Mouse (Mus musculus) ES-CJ7 (cell line): ENCODE data around the gene Cavin3.
"Not testable (repeated sequence)": the region's sequence is repeated elsewhere in the genome, so short reads cannot be mapped to it uniquely, and the experiment has no call there.

Source experiments
- DNase-seq: peaks from one replicate; pipeline ENCODE4 v3.0.0; 2011; ENCODE audit warnings: low read depth, low spot score

Gene Cavin3

DNA sequence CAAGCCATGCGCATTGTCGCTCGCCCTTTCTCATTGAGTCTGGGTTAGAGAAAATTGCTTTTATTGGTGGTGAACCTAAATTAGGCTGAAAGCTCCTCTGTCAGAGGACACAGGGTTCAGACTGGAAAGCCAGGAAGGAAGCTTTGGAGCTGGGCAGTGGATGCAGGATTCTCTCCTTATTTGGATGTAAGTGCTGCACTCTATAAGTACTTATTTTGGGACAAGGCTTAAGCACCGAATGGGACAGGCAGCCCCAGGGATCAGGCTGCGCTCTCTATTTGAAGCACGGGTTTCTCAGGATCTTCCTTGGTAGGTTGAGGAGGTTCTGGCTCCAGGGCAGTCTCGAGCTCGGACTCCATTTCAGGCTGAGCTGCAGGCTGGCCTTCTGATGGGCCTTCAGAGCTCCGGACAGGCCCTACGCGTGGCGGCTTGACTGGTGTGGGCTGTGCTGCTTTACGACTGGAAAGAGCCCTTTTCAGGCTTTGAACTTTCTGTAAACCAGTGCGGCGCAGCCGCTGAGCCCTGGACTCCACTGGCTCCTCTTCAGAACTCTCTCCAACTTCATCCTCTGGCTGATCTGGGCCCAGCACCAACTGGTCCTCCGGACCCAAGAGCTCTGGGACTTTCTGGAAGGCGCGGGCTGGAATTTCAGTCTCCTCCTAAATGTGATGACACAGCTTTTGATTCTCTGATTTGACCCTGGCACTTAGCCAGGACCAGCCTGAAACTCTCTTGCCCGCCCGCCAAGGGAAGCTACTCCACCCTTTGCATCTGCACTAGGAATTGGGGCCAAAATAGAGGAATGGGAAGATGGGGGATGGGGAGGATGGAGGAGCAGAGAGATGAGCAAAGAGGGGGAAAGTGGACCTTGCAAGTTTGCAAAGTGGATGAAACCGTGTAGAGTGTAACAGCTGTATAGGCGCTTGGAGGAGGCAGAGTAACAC, 1.3 kb downstream of the Cavin3 start:
- DNase-seq, result peak; percentile 72

DNA sequence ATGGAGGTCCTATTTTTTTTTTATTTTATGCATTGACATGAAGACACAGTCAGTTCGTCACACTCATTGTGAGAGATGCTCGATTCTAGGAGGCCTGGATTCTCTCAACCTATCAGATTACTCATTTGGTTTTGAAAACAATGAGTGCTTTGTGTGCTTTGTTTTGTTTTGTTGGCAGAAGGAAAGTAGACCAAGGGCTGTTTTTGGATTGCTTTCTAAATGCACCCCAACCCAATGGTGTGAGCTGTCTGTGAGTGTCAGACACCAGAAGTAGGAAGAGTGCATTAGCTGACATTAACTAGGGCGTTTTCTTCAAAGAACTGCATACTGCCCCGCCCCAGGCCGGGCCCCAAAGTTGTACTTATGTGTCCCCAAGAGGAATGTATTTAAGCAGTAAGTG, 2.0 kb downstream of the Cavin3 start:
- peak; percentile 12 for DNase-seq

DNA sequence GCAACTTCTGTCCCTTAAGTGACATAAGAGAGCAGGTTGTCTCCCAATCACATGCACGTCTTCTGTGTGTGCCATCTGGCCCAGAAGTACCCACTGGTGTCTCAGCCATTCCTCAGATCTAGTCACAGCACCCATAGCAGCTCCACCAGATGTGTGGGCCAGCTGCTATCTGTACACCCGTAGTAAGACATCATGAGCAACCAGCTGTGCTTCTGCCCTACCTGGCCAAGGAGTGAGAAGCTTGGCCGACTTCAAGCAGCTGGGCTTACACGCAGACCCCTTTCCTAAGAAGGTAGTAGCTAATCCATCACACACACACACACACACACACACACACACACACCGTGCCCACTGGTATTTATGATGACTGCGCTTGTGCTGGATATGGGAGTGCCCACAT, 2.9 kb downstream of the Cavin3 start:
- DNase-seq, result no peak

DNA sequence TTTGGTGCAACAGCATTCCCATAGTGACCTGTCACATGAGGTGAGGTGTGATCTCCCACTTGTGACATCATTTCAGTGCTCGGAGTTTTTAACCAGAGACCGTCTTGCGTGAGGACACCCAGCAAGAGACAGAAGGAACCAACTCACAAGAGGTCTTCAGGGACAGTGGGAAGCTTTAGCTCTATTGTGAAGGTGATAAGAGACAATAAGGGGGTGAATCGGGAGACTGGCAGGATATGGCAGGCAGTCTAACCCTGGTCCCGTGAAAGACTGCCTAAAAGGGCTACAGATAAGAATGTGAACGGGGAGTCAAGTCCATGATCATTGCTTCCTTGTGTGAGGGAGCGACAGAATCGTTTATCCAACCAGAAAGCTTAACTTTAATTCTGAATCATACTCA, 3.8 kb downstream of the Cavin3 start:
- DNase-seq, result no peak

DNA sequence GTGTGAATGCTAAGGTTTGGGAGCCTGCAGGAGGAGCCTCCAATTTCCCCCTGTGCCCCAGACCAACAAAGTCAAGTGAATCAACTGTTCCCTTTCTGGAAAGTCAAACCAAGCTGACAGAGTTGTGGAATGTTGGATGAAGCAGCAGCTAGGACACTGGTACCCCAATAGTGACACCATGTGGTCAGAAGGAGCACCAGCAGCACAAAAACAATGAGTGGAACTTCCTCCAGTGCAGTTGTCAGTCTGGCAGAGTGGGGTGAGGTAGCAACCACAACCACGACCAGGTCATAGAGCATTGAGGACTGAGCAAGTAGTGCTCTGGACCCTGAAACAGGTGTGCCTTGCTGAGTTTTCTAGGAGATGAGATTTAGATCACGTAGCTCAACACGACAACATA, 4.3 kb downstream of the Cavin3 start:
- peak; percentile 80 for DNase-seq

DNA sequence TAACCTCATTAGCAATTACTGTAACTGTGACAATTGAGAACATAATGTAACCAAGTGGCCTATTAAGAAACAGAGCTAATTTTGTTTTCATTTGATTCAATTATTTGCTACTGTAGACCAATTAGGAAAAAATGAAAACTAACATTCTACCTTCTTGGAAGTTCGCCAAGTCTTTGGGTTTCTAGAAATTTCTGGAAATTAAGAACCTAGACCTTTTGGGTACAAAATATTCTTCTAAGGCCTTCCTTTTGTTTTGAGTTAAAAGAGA, 4.7 kb downstream of the Cavin3 start:
- no peak for DNase-seq

DNA sequence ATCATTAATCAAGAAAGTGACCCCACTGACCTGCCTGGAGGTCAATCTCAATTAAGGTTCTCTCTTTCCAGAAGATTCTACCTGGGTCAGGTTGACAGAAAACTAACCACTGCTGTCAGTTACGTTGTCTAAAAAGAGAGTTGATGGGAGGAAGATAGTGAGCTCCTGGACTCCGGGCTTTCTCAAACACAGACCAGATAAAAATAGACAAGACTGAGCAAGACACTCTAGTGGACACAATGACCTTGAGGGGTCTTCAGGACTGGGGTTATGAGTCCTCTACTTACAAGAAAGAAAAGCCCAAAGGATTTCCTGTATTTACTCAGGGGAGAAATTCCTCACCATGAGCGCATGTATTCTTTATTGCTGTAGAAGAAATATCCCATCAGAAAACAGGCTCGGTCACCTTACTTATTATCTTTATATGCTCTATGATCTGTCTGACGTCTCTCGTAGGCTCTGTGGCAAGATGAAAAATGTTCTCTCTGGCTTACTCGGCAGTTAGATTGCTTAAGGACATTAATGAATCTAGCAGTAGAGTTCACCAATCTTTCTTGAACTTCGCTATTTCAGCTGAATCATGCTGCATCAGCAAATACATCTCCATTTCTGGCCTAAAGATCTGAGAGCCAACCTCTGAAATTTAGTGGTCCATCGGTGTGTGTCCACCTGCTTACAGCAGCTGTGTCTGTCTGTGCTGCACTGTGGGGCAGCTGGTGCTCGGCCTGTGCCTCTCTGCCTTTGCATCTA, 5.2 kb downstream of the Cavin3 start:
- DNase-seq, result no peak

DNA sequence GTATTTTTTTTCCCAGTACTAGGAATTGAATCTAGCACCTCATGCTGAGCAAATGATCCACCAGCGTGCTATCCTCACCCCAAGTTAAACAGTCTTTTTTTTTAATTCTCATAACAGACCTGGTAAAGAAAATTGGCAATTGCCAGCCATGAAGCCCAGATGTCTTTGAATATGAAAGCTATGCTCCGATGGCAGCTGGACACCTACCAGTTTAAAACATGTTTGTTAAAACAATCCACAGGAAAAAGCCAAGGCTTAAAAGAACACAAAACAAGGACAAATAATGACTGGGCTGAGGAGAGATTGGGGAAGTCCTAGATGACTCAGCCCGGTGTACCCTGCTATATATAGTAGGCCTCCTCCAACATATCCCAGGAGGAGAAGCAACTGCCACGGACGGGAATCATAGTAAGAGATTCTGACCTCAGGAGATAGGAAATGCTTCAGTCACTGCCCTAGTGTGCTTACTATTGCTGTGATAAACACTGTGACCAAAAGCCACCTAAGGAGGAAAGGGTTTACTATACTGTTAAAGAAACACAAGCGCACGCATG, 6.6 kb downstream of the Cavin3 start:
- no peak for DNase-seq

DNA sequence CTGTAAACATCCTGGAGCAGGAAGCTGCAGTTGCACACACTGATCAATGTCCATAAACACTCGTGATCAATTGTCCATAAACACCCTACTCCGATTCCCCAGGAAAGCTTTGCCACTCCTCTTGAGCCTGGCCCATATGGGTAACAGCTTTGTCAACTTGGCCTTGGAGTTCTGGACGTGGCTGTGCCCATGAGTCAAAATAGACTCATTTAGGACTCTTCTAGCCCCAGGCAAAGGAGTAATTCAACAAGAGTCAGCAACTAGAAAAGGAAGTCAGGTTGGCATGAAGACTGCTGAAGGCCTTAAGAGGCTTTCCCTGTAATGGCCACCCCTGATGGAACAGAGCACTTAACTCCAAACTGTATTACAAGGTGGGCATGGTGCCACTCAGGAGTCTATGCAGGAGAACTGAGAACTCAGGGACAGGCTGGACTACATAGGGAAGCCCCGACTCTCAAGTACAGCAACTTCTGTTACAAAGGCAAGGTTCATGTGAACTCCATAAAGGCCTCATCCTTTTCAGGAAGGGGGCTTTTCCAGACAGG, 7.3 kb downstream of the Cavin3 start:
- DNase-seq, result no peak

DNA sequence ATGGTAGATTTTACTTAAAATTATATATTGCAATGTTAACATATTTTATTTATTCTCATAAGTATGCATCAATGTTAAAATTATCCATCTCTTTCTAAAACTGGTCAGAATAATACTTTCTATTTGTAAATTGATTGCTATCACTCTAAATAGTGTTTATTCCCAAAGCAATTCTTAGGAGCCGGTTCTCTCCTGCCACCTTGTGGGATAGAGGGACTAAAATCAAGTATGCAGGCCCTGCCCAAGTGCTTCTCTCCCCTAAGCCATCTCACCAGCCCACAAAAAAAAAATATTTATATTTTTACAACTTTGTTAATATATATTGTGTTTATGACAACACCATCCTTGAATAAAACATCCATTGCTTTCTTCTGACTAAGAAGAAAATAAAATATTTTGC, 9.5 kb downstream of the Cavin3 start:
- no peak for DNase-seq

DNA sequence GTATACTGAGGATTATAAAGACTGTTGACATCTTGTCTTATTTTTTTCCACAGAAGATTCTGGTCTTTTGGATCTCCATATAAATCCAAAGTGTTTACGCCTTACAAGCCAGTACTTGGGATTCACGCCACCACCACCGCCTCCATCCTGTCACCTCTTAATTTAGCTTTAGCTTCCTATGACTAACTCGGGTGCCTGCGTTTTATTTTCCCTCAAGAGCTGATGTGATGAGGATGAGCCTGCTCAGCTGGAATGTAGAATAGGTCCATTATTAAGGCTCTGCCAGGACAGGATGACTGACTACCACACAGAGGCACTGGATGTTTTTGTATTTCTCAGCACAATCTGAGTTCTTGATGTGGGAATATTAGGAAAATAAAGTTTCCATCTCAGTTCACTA, 16.6 kb downstream of the Cavin3 start:
- DNase-seq, result not testable (repeated sequence)

DNA sequence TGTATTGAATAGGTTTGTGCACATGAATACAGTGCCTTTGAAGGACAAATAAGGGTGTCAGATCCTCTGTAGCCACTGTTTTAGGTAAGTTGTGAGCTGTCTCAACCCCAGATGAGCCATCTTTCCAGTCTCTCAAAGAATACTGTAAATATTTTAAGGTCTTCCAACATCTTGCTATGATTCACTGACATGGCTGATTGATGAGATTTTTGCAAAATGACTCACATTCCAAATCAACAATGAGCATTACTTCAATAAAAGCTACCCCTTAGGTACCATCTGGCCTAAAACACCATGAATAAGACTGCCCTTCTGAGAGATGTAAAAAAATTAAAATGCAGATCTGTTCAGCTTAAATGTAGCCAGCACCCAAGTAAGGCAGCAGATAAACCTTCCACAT, 23.6 kb downstream of the Cavin3 start:
- no peak for DNase-seq

DNA sequence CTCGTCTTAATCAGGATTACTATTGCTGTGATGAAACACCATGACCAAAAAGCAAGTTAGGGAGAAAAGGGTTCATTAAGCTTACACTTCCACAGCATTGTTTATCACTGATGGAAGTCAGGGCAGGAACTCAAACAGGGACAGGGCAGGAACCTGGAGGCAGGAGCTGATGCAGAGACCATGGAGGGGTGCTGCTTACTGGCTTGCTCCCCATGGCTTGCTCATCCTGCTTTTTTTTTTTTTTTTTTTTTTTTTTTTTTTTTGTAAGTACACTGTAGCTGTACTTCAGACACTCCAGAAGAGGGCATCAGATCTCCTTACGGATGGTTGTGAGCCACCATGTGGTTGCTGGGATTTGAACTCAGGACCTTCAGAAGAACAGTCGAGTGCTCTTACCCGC, 28.8 kb downstream of the Cavin3 start:
- not testable (repeated sequence) for DNase-seq

DNA sequence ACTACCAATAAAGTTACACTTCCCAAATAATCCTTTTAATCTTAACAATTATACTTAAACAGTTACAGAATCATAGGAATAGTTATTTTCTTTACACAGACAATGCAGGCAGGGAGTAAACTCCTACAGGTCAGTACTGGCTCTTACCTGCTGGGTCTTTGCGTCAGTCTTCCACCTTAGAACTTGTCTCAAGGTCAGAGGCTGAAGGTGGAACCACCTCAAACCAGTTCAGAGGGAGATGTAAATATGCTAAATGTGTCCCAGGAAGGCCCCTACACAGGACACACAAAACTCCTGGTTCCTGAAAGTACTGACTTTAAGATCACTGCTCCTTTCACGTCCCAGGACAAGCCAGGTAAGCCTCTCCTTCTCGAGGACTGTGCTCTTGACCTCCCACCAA, 37.0 kb downstream of the Cavin3 start:
- DNase-seq, result peak; percentile 80

DNA sequence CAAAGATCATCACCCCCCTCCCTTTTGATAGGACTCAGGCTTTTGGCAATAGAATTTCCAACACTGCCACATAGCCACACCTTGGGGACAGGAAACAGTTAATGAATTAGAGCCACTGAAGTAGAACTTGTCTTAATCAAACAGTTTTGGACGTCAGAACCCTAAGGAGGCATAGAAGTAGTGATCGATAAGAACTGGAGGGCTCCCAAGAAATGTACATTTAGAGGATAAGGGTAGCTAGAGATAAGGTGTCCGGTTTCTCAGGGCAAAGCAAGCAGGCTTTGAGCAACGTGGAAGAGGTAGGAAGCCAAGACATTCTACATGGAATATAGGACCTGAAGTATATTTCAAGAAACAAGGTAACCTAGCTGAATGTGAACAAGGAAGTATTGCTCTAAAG, 40.7 kb downstream of the Cavin3 start:
- DNase-seq, result no peak

DNA sequence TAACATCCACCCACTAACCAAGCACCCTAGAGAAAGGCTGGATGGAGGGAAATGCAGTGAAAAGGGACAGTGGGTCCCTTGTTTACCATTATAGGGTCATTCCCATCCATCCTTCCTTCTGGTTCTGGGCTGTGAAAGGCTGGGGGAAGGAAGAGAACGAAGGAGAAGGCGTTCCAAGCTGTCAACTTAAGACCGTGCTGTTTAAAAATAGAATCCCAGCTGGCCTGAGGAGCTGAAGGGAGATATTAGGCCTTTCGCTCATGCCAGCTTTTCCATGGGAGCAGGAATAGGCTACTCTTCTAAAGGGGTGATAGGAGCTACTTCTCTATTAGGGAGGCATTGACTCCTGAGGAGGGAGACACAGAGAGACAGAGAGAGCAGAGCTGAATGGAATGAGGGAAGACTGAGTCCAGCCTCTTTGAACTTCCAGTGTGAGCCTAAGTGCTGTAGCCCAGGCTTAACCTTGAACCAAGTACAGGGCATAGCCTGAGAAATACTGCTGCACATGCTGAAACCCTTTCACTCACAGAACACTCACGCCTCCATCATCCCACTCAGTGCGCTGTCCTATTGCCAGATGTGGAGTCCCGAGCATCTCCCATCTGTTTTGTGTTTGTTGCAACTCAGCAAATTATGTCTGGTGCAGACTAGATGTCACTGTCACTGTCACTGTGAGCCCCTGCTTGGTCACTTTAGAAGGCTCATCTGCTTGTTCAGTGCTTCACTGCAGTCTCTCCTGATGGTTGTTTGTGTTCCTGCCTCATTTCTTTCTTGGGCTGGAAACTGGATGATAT, 43.9 kb downstream of the Cavin3 start:
- DNase-seq, result no peak

DNA sequence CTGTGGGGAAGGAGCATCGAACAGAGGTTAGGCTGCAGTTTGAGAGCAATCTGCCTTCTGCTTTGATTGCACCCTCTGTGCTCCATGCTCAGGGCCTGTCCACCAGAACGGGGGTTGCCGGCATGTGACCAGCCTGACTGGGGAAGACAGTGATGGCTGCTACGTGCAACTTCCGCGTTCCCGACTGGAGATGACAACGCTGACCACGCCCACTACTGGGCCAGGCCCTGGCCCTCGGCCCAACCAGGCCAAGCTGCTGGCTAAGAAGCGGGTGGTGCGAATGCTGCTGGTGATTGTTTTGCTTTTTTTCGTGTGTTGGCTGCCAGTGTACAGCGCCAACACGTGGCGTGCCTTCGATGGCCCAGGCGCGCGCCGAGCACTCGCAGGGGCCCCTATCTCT, 47.3 kb downstream of the Cavin3 start:
- peak; percentile 35 for DNase-seq

DNA sequence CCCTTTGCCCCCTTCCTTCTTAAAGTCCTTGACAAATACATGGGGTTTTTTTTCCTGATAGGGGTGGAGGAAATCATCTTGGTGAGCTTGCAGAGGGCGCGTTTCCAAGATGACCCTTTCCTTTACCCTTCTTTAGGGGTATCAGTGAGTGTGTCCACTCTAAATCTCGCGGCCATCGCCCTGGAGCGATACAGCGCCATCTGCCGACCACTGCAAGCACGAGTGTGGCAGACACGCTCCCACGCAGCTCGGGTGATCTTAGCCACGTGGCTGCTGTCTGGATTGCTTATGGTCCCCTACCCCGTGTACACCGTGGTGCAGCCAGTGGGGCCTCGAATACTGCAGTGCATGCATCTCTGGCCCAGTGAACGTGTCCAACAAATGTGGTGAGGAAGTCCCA, 48.2 kb downstream of the Cavin3 start:
- peak; percentile 42 for DNase-seq

DNA sequence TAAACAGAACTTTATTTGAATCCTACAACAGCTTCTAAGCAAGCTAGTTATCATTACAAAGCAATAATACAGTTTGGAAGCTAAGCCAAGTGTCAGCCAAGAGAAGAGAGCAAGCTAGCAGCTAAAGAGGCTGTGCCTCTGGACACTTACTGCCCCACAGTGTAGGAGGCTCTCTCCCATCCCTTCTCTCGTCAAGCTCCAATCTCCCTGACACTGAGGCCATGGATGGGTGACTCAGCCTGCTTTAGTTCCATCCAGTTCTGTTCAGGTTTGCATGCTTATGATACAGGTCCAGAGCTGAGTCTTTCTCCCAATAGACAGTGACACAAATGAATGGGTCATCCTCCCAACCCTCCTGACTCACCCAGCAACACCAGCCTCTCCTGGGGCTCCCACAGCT, 50.0 kb downstream of the Cavin3 start:
- no peak for DNase-seq
